Mouse (Mus musculus): ENCODE results near the gene Vps51. TPM values are rescaled to one million over a fixed set of nuclear protein-coding genes. Genes with fewer than 3 reads are reported as not detected.

The Vps51 gene
- polyA plus RNA-seq (2015; fragmentation: Illumina TruSeq; extraction: RNeasy Lipid Tissue Mini Kit (QIAGEN cat#74804); ENCODE audit: insufficient read depth, low replicate concordance), result 47.4 TPM

GRCm38 (mm10) chr19:6076564-6077393, at the start of gene Vps51:
Gene Vps51 (minus strand): TSS chr19:6077231.

GRCm38 (mm10) chr19:6117986-6118676, 41.1 kb upstream of the Vps51 start, which contains the start of gene Sac3d1:
Gene Sac3d1 (minus strand): TSS chr19:6118650.

GRCm38 (mm10) chr19:6105586-6105985, 28.6 kb upstream of the Vps51 start, which contains the start of gene Naaladl1:
Gene Naaladl1 (plus strand): TSS chr19:6105782.

GRCm38 (mm10) chr19:6094119-6094518, 17.1 kb upstream of the Vps51 start, which contains the start of gene AC131692.1:
Gene AC131692.1 (plus strand): TSS chr19:6094419.

GRCm38 (mm10) chr19:6084478-6085248, 7.6 kb upstream of the Vps51 start, which contains the start of the genes Zfpl1 and Cdca5:
Gene Zfpl1 (minus strand): TSS chr19:6084956.
Gene Cdca5 (plus strand): TSS chr19:6084983.

GRCm38 (mm10) chr19:6082156-6082555, 5.1 kb upstream of the Vps51 start, which contains the start of gene Gm28374:
Gene Gm28374 (minus strand): TSS chr19:6082256.

GRCm38 (mm10) chr19:6079983-6080480, 3.0 kb upstream of the Vps51 start, which contains the start of gene Tmem262:
Gene Tmem262 (plus strand): TSS chr19:6080033.

GRCm38 (mm10) chr19:6067724-6068415, 9.2 kb downstream of the Vps51 start, which contains the start of gene Tm7sf2:
Gene Tm7sf2 (minus strand): TSS chr19:6068373.

GRCm38 (mm10) chr19:6061021-6061533, 16.0 kb downstream of the Vps51 start, which contains the start of gene Znhit2:
Gene Znhit2 (plus strand): TSS chr19:6061192.

GRCm38 (mm10) chr19:6057313-6058096, 19.5 kb downstream of the Vps51 start, which contains the start of the genes Mrpl49 and Fau:
Gene Mrpl49 (minus strand): TSS chr19:6057785.
Gene Fau (plus strand): TSS chr19:6057844.

GRCm38 (mm10) chr19:6046294-6047153, 30.5 kb downstream of the Vps51 start, which contains the start of gene Syvn1:
Gene Syvn1 (plus strand): TSS chr19:6046576.

Other genes starting within 250 kb of the Vps51 start
- gene Frmd8, start 202.0 kb downstream of the Vps51 start, polyA plus RNA-seq (2015; fragmentation: Illumina TruSeq; extraction: RNeasy Lipid Tissue Mini Kit (QIAGEN cat#74804); ENCODE audit: insufficient read depth, low replicate concordance), result 18.0 TPM
- gene Slc25a45, start 199.4 kb downstream of the Vps51 start, polyA plus RNA-seq (2015; fragmentation: Illumina TruSeq; extraction: RNeasy Lipid Tissue Mini Kit (QIAGEN cat#74804); ENCODE audit: insufficient read depth, low replicate concordance), result 35.5 TPM
- 0.84 TPM for gene Tigd3, start 183.1 kb downstream of the Vps51 start, polyA plus RNA-seq (2015; fragmentation: Illumina TruSeq; extraction: RNeasy Lipid Tissue Mini Kit (QIAGEN cat#74804); ENCODE audit: insufficient read depth, low replicate concordance)
- gene Dpf2, start 164.2 kb downstream of the Vps51 start, polyA plus RNA-seq (2015; fragmentation: Illumina TruSeq; extraction: RNeasy Lipid Tissue Mini Kit (QIAGEN cat#74804); ENCODE audit: insufficient read depth, low replicate concordance), result 103 TPM
- gene Cdc42ep2, start 152.4 kb downstream of the Vps51 start, polyA plus RNA-seq (2015; fragmentation: Illumina TruSeq; extraction: RNeasy Lipid Tissue Mini Kit (QIAGEN cat#74804); ENCODE audit: insufficient read depth, low replicate concordance), result 6.4 TPM
- 30.6 TPM for gene Pola2, start 113.0 kb downstream of the Vps51 start, polyA plus RNA-seq (2015; fragmentation: Illumina TruSeq; extraction: RNeasy Lipid Tissue Mini Kit (QIAGEN cat#74804); ENCODE audit: insufficient read depth, low replicate concordance)
- not detected for gene Slc22a20, start 91.1 kb downstream of the Vps51 start, polyA plus RNA-seq (2015; fragmentation: Illumina TruSeq; extraction: RNeasy Lipid Tissue Mini Kit (QIAGEN cat#74804); ENCODE audit: insufficient read depth, low replicate concordance)
- 28.9 TPM for gene Capn1, start 61.3 kb downstream of the Vps51 start, polyA plus RNA-seq (2015; fragmentation: Illumina TruSeq; extraction: RNeasy Lipid Tissue Mini Kit (QIAGEN cat#74804); ENCODE audit: insufficient read depth, low replicate concordance)
- gene Syvn1, start 30.7 kb downstream of the Vps51 start, polyA plus RNA-seq (2015; fragmentation: Illumina TruSeq; extraction: RNeasy Lipid Tissue Mini Kit (QIAGEN cat#74804); ENCODE audit: insufficient read depth, low replicate concordance), result 42.1 TPM
- gene Mrpl49, start 19.4 kb downstream of the Vps51 start, polyA plus RNA-seq (2015; fragmentation: Illumina TruSeq; extraction: RNeasy Lipid Tissue Mini Kit (QIAGEN cat#74804); ENCODE audit: insufficient read depth, low replicate concordance), result 48.0 TPM
- 1,233 TPM for gene Fau, start 19.4 kb downstream of the Vps51 start, polyA plus RNA-seq (2015; fragmentation: Illumina TruSeq; extraction: RNeasy Lipid Tissue Mini Kit (QIAGEN cat#74804); ENCODE audit: insufficient read depth, low replicate concordance)
- gene Znhit2, start 16.0 kb downstream of the Vps51 start, polyA plus RNA-seq (2015; fragmentation: Illumina TruSeq; extraction: RNeasy Lipid Tissue Mini Kit (QIAGEN cat#74804); ENCODE audit: insufficient read depth, low replicate concordance), result 0.99 TPM
- 8.7 TPM for gene Tm7sf2, start 8.9 kb downstream of the Vps51 start, polyA plus RNA-seq (2015; fragmentation: Illumina TruSeq; extraction: RNeasy Lipid Tissue Mini Kit (QIAGEN cat#74804); ENCODE audit: insufficient read depth, low replicate concordance)
- not detected for gene Tmem262, start 2.8 kb upstream of the Vps51 start, polyA plus RNA-seq (2015; fragmentation: Illumina TruSeq; extraction: RNeasy Lipid Tissue Mini Kit (QIAGEN cat#74804); ENCODE audit: insufficient read depth, low replicate concordance)
- gene Gm28374, start 5.0 kb upstream of the Vps51 start, polyA plus RNA-seq (2015; fragmentation: Illumina TruSeq; extraction: RNeasy Lipid Tissue Mini Kit (QIAGEN cat#74804); ENCODE audit: insufficient read depth, low replicate concordance), result not detected
- 12.9 TPM for gene Zfpl1, start 7.7 kb upstream of the Vps51 start, polyA plus RNA-seq (2015; fragmentation: Illumina TruSeq; extraction: RNeasy Lipid Tissue Mini Kit (QIAGEN cat#74804); ENCODE audit: insufficient read depth, low replicate concordance)
- 8.2 TPM for gene Cdca5, start 7.8 kb upstream of the Vps51 start, polyA plus RNA-seq (2015; fragmentation: Illumina TruSeq; extraction: RNeasy Lipid Tissue Mini Kit (QIAGEN cat#74804); ENCODE audit: insufficient read depth, low replicate concordance)
- gene AC131692.1, start 17.2 kb upstream of the Vps51 start, polyA plus RNA-seq (2015; fragmentation: Illumina TruSeq; extraction: RNeasy Lipid Tissue Mini Kit (QIAGEN cat#74804); ENCODE audit: insufficient read depth, low replicate concordance), result 0.47 TPM
- gene Naaladl1, start 28.6 kb upstream of the Vps51 start, polyA plus RNA-seq (2015; fragmentation: Illumina TruSeq; extraction: RNeasy Lipid Tissue Mini Kit (QIAGEN cat#74804); ENCODE audit: insufficient read depth, low replicate concordance), result not detected
- gene Sac3d1, start 41.4 kb upstream of the Vps51 start, polyA plus RNA-seq (2015; fragmentation: Illumina TruSeq; extraction: RNeasy Lipid Tissue Mini Kit (QIAGEN cat#74804); ENCODE audit: insufficient read depth, low replicate concordance), result 4.3 TPM
- 16.4 TPM for gene Snx15, start 51.1 kb upstream of the Vps51 start, polyA plus RNA-seq (2015; fragmentation: Illumina TruSeq; extraction: RNeasy Lipid Tissue Mini Kit (QIAGEN cat#74804); ENCODE audit: insufficient read depth, low replicate concordance)
- gene Batf2, start 63.8 kb upstream of the Vps51 start, polyA plus RNA-seq (2015; fragmentation: Illumina TruSeq; extraction: RNeasy Lipid Tissue Mini Kit (QIAGEN cat#74804); ENCODE audit: insufficient read depth, low replicate concordance), result 1.8 TPM
- 11.0 TPM for gene Arl2, start 64.3 kb upstream of the Vps51 start, polyA plus RNA-seq (2015; fragmentation: Illumina TruSeq; extraction: RNeasy Lipid Tissue Mini Kit (QIAGEN cat#74804); ENCODE audit: insufficient read depth, low replicate concordance)
- gene Majin, start 107.2 kb upstream of the Vps51 start, polyA plus RNA-seq (2015; fragmentation: Illumina TruSeq; extraction: RNeasy Lipid Tissue Mini Kit (QIAGEN cat#74804); ENCODE audit: insufficient read depth, low replicate concordance), result not detected
- gene Gpha2, start 149.1 kb upstream of the Vps51 start, polyA plus RNA-seq (2015; fragmentation: Illumina TruSeq; extraction: RNeasy Lipid Tissue Mini Kit (QIAGEN cat#74804); ENCODE audit: insufficient read depth, low replicate concordance), result not detected
- 11.9 TPM for gene Ppp2r5b, start 158.6 kb upstream of the Vps51 start, polyA plus RNA-seq (2015; fragmentation: Illumina TruSeq; extraction: RNeasy Lipid Tissue Mini Kit (QIAGEN cat#74804); ENCODE audit: insufficient read depth, low replicate concordance)
- gene Atg2a, start 164.4 kb upstream of the Vps51 start, polyA plus RNA-seq (2015; fragmentation: Illumina TruSeq; extraction: RNeasy Lipid Tissue Mini Kit (QIAGEN cat#74804); ENCODE audit: insufficient read depth, low replicate concordance), result 6.0 TPM
- gene Ehd1, start 199.5 kb upstream of the Vps51 start, polyA plus RNA-seq (2015; fragmentation: Illumina TruSeq; extraction: RNeasy Lipid Tissue Mini Kit (QIAGEN cat#74804); ENCODE audit: insufficient read depth, low replicate concordance), result 36.3 TPM
- gene Cdc42bpg, start 229.2 kb upstream of the Vps51 start, polyA plus RNA-seq (2015; fragmentation: Illumina TruSeq; extraction: RNeasy Lipid Tissue Mini Kit (QIAGEN cat#74804); ENCODE audit: insufficient read depth, low replicate concordance), result 2.1 TPM

Data from spleen, adult 10 weeks (tissue).